9 mouse cellular contexts compared by ENCODE assay signal in genomic region chr7:118277335-118277910, GRCm38 (mm10). TPM values are rescaled to one million over a fixed set of nuclear protein-coding genes. Genes with fewer than 3 reads are reported as not detected.
DNase-seq lines count a peak whose midpoint lies in the region; ATAC-seq and TF ChIP-seq lines count a peak whose summit lies in the region.
"Had no signal": no experiment of that assay in that cellular context is flagged by ENCODE, and none has a peak within 500 bp of the region (broad histone marks: within the 10 kb centered on the region; RNA-seq: fewer than 3 reads in every experiment).

No protein-coding gene starts in this region.

- no peak for ATAC-seq in embryonic facial prominence, embryonic 13.5 days (ENCODE audit: insufficient number of reproducible peaks, insufficient read depth, low FRiP score, low TSS enrichment, low read depth)
- ATAC-seq in cerebellum, adult (ENCODE audit: insufficient number of reproducible peaks, low FRiP score, low TSS enrichment) = no peak

- no peaks in the 10 kb centered on the region for H3K9me3 ChIP-seq in embryonic facial prominence, embryonic 13.5 days
- H3K9me3 ChIP-seq in embryonic facial prominence, embryonic 10.5 days = no peaks in the 10 kb centered on the region
- H3K9me3 ChIP-seq in megakaryocyte, embryonic 14.5 days = no peaks in the 10 kb centered on the region
- H3K9me3 ChIP-seq: G1E had no signal

- peak overlapping the region; percentile 31; the same call in 1 of the 2 replicates for H3K4me2 ChIP-seq in embryonic facial prominence, embryonic 13.5 days

- 0 out of 2 replicates have a peak, but pooled peaks cover 3% of the 10 kb centered on the region for H3K4me1 ChIP-seq in embryonic facial prominence, embryonic 13.5 days
- H3K4me1 ChIP-seq in embryonic facial prominence, embryonic 10.5 days = peaks cover 3% of the 10 kb centered on the region; the same call in 1 of the 2 replicates
- peaks cover 8% of the 10 kb centered on the region for H3K4me1 ChIP-seq in bone marrow, adult 2 months (ENCODE audit: control insufficient read depth, insufficient read depth, low read length)
- peaks cover 63% of the 10 kb centered on the region for H3K4me1 ChIP-seq in megakaryocyte, embryonic 14.5 days

- H3K27me3 ChIP-seq in embryonic facial prominence, embryonic 13.5 days = no peaks in the 10 kb centered on the region
- no peaks in the 10 kb centered on the region for H3K27me3 ChIP-seq in embryonic facial prominence, embryonic 10.5 days (replicated peaks; ENCODE audit: low read depth, poor library complexity, severe bottlenecking)
- H3K27me3 ChIP-seq in megakaryocyte, embryonic 14.5 days (replicated peaks) = no peaks in the 10 kb centered on the region

- no peak for TF ChIP-seq CTCF in bone marrow, adult 2 months (IDR thresholded peaks at IDR 0.05; ENCODE audit: control insufficient read depth, insufficient read depth, low read length)

- no peak overlapping the region for H3K9ac ChIP-seq in embryonic facial prominence, embryonic 13.5 days

- DNase-seq in embryonic facial prominence, embryonic 10.5 days (ENCODE audit: low spot score) = no peak
- peak; percentile 93 for DNase-seq in 3T3-L1 (ENCODE audit: low read depth, low spot score)
- peak; percentile 41 for DNase-seq in kidney, adult 11 months
- DNase-seq in cerebellum, adult 9-10 months = no peak

- TF ChIP-seq POLR2A in bone marrow, adult 2 months (IDR thresholded peaks at IDR 0.05; ENCODE audit: borderline replicate concordance, control insufficient read depth, low read depth, low read length) = no peak

- H3K36me3 ChIP-seq in embryonic facial prominence, embryonic 13.5 days = no peaks in the 10 kb centered on the region
- H3K36me3 ChIP-seq in embryonic facial prominence, embryonic 10.5 days (replicated peaks) = no peaks in the 10 kb centered on the region
- no peaks in the 10 kb centered on the region for H3K36me3 ChIP-seq in megakaryocyte, embryonic 14.5 days (replicated peaks; ENCODE audit: low read length)
- H3K36me3 ChIP-seq: G1E had no signal

- H3K4me3 ChIP-seq in embryonic facial prominence, embryonic 13.5 days = no peak overlapping the region
- H3K4me3 ChIP-seq in embryonic facial prominence, embryonic 10.5 days = no peak overlapping the region
- H3K4me3 ChIP-seq in bone marrow, adult 2 months (replicated peaks; ENCODE audit: control insufficient read depth, low read depth, low read length) = no peak overlapping the region
- H3K4me3 ChIP-seq in megakaryocyte, embryonic 14.5 days (replicated peaks) = peak overlapping the region; percentile 79

- H3K27ac ChIP-seq in embryonic facial prominence, embryonic 13.5 days = 0 out of 2 replicates have a peak overlapping the region, but pooled peaks have one; percentile 4
- no peak overlapping the region for H3K27ac ChIP-seq in embryonic facial prominence, embryonic 10.5 days (replicated peaks)
- peak overlapping the region; percentile 71 for H3K27ac ChIP-seq in bone marrow, adult 2 months (ENCODE audit: control insufficient read depth, insufficient read depth, low read depth, low read length, poor library complexity)

- WGBS in embryonic facial prominence, embryonic 13.5 days = 63% methylated on average over 11 of the region's 11 CpGs
- WGBS in embryonic facial prominence, embryonic 10.5 days = 75% methylated on average over 11 of the region's 11 CpGs
- WGBS in bone marrow, adult 2 months = 4% methylated on average over 11 of the region's 11 CpGs

RNA-seq across cellular contexts. Expression of gene Smg1, which starts 34.0 kb away (rescaled TPM):
- 23.6 and 25.1 TPM in 2 replicates for polyA plus RNA-seq in embryonic facial prominence, embryonic 13.5 days (2015; fragmentation: Nextera tagmentation; extraction: Ambion mirVana)
- polyA plus RNA-seq in embryonic facial prominence, embryonic 10.5 days (2016; fragmentation: Nextera tagmentation; extraction: Ambion mirVana) = 19.3 and 21.8 TPM in 2 replicates
- polyA plus RNA-seq in bone marrow, adult 2 months (2011; ENCODE audit: insufficient read depth, insufficient read length, low replicate concordance, missing spikeins) = 10.8 and 18.2 TPM in 2 replicates
- polyA plus RNA-seq in megakaryocyte, embryonic 14.5 days (2012; ENCODE audit: insufficient read depth, low replicate concordance) = 4.3 and 14.1 TPM in 2 replicates

Comparison
In these comparisons a context has a peak if more than half of its experiments do, and no peak if none do; other contexts are left out.
1. DNase-seq: peak in 3T3-L1 (single experiment) and kidney, adult 11 months (single experiment); none in embryonic facial prominence, embryonic 10.5 days (single experiment) and cerebellum, adult 9-10 months (single experiment).